In the genomic region with DNA sequence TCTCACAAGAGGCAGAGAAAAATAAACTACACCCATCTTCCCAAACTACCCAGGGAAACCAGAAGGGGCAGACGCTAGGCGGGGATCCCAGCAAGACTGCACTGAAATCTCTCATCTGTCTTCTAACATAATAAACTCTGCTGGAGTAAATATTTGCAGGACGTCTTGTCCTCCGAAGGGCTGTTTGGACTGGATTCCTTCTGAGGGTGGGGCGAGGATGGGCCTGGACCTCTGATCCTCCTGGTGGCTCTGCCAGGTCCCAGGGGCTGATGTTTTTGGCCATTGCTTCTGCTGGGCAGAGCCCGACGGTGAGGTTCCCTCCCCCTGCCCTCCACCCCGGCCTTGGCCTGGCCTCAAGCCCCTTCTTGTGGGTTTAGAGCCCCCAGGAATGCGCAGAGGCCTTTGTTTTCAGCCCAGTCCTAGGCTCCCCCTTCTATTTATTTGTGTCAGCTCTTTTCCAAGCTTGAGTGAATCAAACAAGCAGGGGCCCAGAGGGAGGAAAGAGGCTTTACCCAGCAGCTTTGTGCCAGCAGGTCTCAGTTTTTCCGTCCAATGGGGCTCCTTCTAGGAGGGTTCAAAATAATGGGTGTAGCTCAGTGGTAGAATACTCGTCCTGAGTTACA, we compare ENCODE assay signal across 9 mouse cellular contexts. TPM values are rescaled to one million over a fixed set of nuclear protein-coding genes. Genes with fewer than 3 reads are reported as not detected.
DNase-seq lines count a peak whose midpoint lies in the region; ATAC-seq and TF ChIP-seq lines count a peak whose summit lies in the region.
"Had no signal": no experiment of that assay in that cellular context is flagged by ENCODE, and none has a peak within 500 bp of the region (broad histone marks: within the 10 kb centered on the region; RNA-seq: fewer than 3 reads in every experiment).

No protein-coding gene starts in this region.

- H3K4me3 ChIP-seq in embryonic facial prominence, embryonic 11.5 days (ENCODE audit: low read depth, low read length) = no peak overlapping the region
- H3K4me3 ChIP-seq in heart, embryonic 13.5 days = peak overlapping the region; percentile 23; the same call in 1 of the 2 replicates
- H3K4me3 ChIP-seq in kidney, embryonic 15.5 days (replicated peaks) = no peak overlapping the region
- H3K4me3 ChIP-seq in stomach, postnatal 0 days (ENCODE audit: low read depth, low read length) = no peak overlapping the region
- H3K4me3 ChIP-seq: megakaryocyte, embryonic 14.5 days had no signal

- H3K9me3 ChIP-seq in embryonic facial prominence, embryonic 11.5 days (replicated peaks; ENCODE audit: control insufficient read depth, low read length) = no peaks in the 10 kb centered on the region
- no peaks in the 10 kb centered on the region for H3K9me3 ChIP-seq in heart, embryonic 13.5 days
- no peaks in the 10 kb centered on the region for H3K9me3 ChIP-seq in kidney, embryonic 15.5 days (replicated peaks)
- no peaks in the 10 kb centered on the region for H3K9me3 ChIP-seq in stomach, postnatal 0 days (ENCODE audit: control insufficient read depth, low read length)
- H3K9me3 ChIP-seq: megakaryocyte, embryonic 14.5 days had no signal

- H3K9ac ChIP-seq in embryonic facial prominence, embryonic 11.5 days (replicated peaks; ENCODE audit: low read length) = no peak overlapping the region; the same call in 1 of the 2 replicates
- H3K9ac ChIP-seq in heart, embryonic 13.5 days = peak overlapping the region; percentile 76
- H3K9ac ChIP-seq in kidney, embryonic 15.5 days = no peak overlapping the region; the same call in 1 of the 2 replicates
- H3K9ac ChIP-seq in stomach, postnatal 0 days (ENCODE audit: low read length) = peak overlapping the region; percentile 54

- no peak overlapping the region for H3K27ac ChIP-seq in embryonic facial prominence, embryonic 11.5 days (replicated peaks; ENCODE audit: low read depth, low read length)
- H3K27ac ChIP-seq in heart, embryonic 13.5 days (replicated peaks) = peak overlapping the region; percentile 94
- peak overlapping the region; percentile 93 for H3K27ac ChIP-seq in kidney, embryonic 15.5 days
- H3K27ac ChIP-seq in stomach, postnatal 0 days (replicated peaks) = peak overlapping the region; percentile 97

- peak; percentile 91 for DNase-seq in Muller cell, postnatal 12 days (ENCODE audit: inconsistent ontology term)
- peak; percentile 22 for DNase-seq in embryonic facial prominence, embryonic 11.5 days (ENCODE audit: low spot score)
- peak; percentile 63 to 83 for DNase-seq in lung, postnatal 4 days
- peak; percentile 34 for DNase-seq in stomach, postnatal 0 days (ENCODE audit: low spot score)
- DNase-seq in cerebellum, adult 9-11 months = no peak

- 24% methylated on average over 11 of the region's 11 CpGs for WGBS in embryonic facial prominence, embryonic 11.5 days
- WGBS in heart, embryonic 13.5 days = 27% methylated on average over 11 of the region's 11 CpGs
- 26% methylated on average over 11 of the region's 11 CpGs for WGBS in kidney, embryonic 15.5 days
- 7% methylated on average over 11 of the region's 11 CpGs for WGBS in stomach, postnatal 0 days

- no peaks in the 10 kb centered on the region; the same call in none of the 2 replicates for H3K4me1 ChIP-seq in embryonic facial prominence, embryonic 11.5 days (ENCODE audit: control insufficient read depth, insufficient read depth, low read length)
- peaks cover 73% of the 10 kb centered on the region for H3K4me1 ChIP-seq in heart, embryonic 13.5 days
- peaks cover 73% of the 10 kb centered on the region for H3K4me1 ChIP-seq in kidney, embryonic 15.5 days
- H3K4me1 ChIP-seq in stomach, postnatal 0 days (replicated peaks; ENCODE audit: control insufficient read depth, insufficient read depth) = peaks cover 25% of the 10 kb centered on the region

- no peaks in the 10 kb centered on the region for H3K27me3 ChIP-seq in embryonic facial prominence, embryonic 11.5 days (ENCODE audit: control insufficient read depth, insufficient read depth, low read length)
- no peaks in the 10 kb centered on the region for H3K27me3 ChIP-seq in heart, embryonic 13.5 days (replicated peaks)
- H3K27me3 ChIP-seq in kidney, embryonic 15.5 days = no peaks in the 10 kb centered on the region
- no peaks in the 10 kb centered on the region for H3K27me3 ChIP-seq in stomach, postnatal 0 days (ENCODE audit: control insufficient read depth, insufficient read depth, low read length)

- ATAC-seq in embryonic facial prominence, embryonic 11.5 days (replicated peaks; ENCODE audit: insufficient number of reproducible peaks, low FRiP score, low TSS enrichment, low read depth) = peak; percentile 14; the same call in 1 of the 2 replicates
- ATAC-seq in heart, embryonic 13.5 days (ENCODE audit: extremely low read depth, insufficient number of reproducible peaks, low FRiP score, low TSS enrichment) = no peak
- peak; percentile 30 for ATAC-seq in kidney, embryonic 15.5 days (replicated peaks; ENCODE audit: low FRiP score)
- ATAC-seq in stomach, postnatal 0 days (ENCODE audit: low FRiP score, low TSS enrichment) = peak; percentile 57
- ATAC-seq in inflammation-experienced regulatory T-cells, adult 6 months = no peak

- TF ChIP-seq CTCF in stomach, postnatal 0 days (IDR thresholded peaks at IDR 0.05; ENCODE audit: low read depth) = peak; percentile 57

- no peak overlapping the region for H3K4me2 ChIP-seq in embryonic facial prominence, embryonic 11.5 days (ENCODE audit: low read depth, low read length)
- H3K4me2 ChIP-seq in heart, embryonic 13.5 days = peak overlapping the region; percentile 60
- H3K4me2 ChIP-seq in kidney, embryonic 15.5 days = peak overlapping the region; percentile 50
- peak overlapping the region; percentile 47 for H3K4me2 ChIP-seq in stomach, postnatal 0 days (replicated peaks; ENCODE audit: low read depth)

- no peaks in the 10 kb centered on the region for H3K36me3 ChIP-seq in embryonic facial prominence, embryonic 11.5 days (replicated peaks; ENCODE audit: control insufficient read depth, insufficient read depth, low read depth, low read length)
- H3K36me3 ChIP-seq in heart, embryonic 13.5 days = peaks cover 2% of the 10 kb centered on the region
- peaks cover under 1% of the 10 kb centered on the region; the same call in 1 of the 2 replicates for H3K36me3 ChIP-seq in kidney, embryonic 15.5 days
- no peaks in the 10 kb centered on the region for H3K36me3 ChIP-seq in stomach, postnatal 0 days (ENCODE audit: control insufficient read depth, insufficient read depth, low read length)

- no peak for TF ChIP-seq EP300 in stomach, postnatal 0 days (optimal IDR thresholded peaks at IDR 0.05)

RNA-seq across cellular contexts. Expression of a gene that starts 32.6 kb away (rescaled TPM):
- 5.1 and 6.2 TPM in 2 replicates for polyA plus RNA-seq in embryonic facial prominence, embryonic 11.5 days (2014; fragmentation: Nextera tagmentation; extraction: Ambion mirVana)
- polyA plus RNA-seq in heart, embryonic 13.5 days (2015; fragmentation: Nextera tagmentation; extraction: Ambion mirVana) = 6.4 and 6.5 TPM in 2 replicates
- 7.7 and 8.0 TPM in 2 replicates for polyA plus RNA-seq in kidney, embryonic 15.5 days (2015; fragmentation: Nextera tagmentation; extraction: Ambion mirVana)
- 3.1 and 5.1 TPM in 2 replicates for polyA plus RNA-seq in stomach, postnatal 0 days (2015; fragmentation: Nextera tagmentation; extraction: Ambion mirVana)
- polyA plus RNA-seq in inflammation-experienced regulatory T-cells, adult 6 months (2017; shearing (Covaris generic)) = 1 to 10 TPM; 1.1 to 2.5 (median 2.1) TPM

RNA-seq across cellular contexts. Expression of a gene that starts 38.4 kb away (rescaled TPM):
- 0.31 TPM in 1 of 2 replicates, not detected in the other for polyA plus RNA-seq in embryonic facial prominence, embryonic 11.5 days (2014; fragmentation: Nextera tagmentation; extraction: Ambion mirVana)
- polyA plus RNA-seq in heart, embryonic 13.5 days (2015; fragmentation: Nextera tagmentation; extraction: Ambion mirVana) = not detected in 2 replicates
- polyA plus RNA-seq in kidney, embryonic 15.5 days (2015; fragmentation: Nextera tagmentation; extraction: Ambion mirVana) = not detected in 2 replicates
- polyA plus RNA-seq in stomach, postnatal 0 days (2015; fragmentation: Nextera tagmentation; extraction: Ambion mirVana) = 0.08 TPM in 1 of 2 replicates, not detected in the other
- under 1 TPM in 1 of 3 experiments, not detected in 2; 0.24 TPM for polyA plus RNA-seq in inflammation-experienced regulatory T-cells, adult 6 months (2017; shearing (Covaris generic))

Comparison
In these comparisons a context has a peak if more than half of its experiments do, and no peak if none do; other contexts are left out.
1. ATAC-seq: peak in embryonic facial prominence, embryonic 11.5 days (single experiment), kidney, embryonic 15.5 days (single experiment) and stomach, postnatal 0 days (single experiment); none in heart, embryonic 13.5 days (single experiment) and inflammation-experienced regulatory T-cells, adult 6 months (single experiment).
2. H3K9ac ChIP-seq: peak in heart, embryonic 13.5 days (single experiment) and stomach, postnatal 0 days (single experiment); none in embryonic facial prominence, embryonic 11.5 days (single experiment) and kidney, embryonic 15.5 days (single experiment).